Mouse (Mus musculus): ENCODE data around the gene Ehd3.

DNA sequence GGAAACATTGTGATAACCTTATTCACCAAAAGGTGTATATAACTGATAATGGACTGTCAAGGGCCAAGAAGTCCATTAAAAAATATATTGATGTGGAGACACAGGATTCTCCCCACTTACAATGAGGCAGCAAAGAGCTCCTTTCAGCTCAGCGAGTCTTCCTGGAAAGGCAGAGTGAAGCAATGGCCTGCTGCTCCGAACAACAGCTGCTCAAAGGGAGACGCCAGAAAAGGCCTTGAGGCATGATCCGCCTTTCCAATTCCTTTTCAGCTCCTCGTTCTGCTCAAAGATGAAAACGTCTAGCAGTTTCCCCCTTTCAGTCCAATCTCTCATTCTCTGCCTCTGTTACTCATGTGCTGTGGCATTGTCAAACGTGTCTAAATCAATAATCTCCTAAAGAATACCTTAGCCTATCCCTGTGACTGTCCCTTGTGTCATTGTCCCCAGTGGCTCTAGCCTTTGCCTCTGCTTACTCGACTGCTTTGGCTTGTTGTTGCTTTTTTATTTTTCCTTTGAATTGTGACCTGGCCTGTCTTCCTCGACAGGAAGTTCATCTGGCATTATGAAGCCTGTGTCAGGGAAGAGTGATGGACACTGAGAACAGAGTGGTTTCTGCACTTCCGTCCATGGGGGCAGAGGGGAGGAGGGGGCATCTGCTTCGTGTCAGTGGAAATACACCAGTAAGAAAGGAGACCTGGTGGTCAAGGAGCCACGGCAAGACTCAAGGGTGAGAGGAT is 13.5 kb upstream of the Ehd3 start:
- no peak for TF ChIP-seq CTCF (IDR thresholded peaks at IDR 0.05; ENCODE audit: control insufficient read depth, insufficient read depth, insufficient read length)
- TF ChIP-seq USF1 (IDR thresholded peaks at IDR 0.05; ENCODE audit: low read depth) = no peak
- no peak for TF ChIP-seq MAX (IDR thresholded peaks at IDR 0.05)
- no peak for TF ChIP-seq MYOD1 (IDR thresholded peaks at IDR 0.05; ENCODE audit: control insufficient read depth, insufficient read length, low read depth)
- no peak for TF ChIP-seq MYOG (IDR thresholded peaks at IDR 0.05; ENCODE audit: control insufficient read depth, extremely low read depth, insufficient read length)
